Mouse (Mus musculus) heart, embryonic 10.5 days (tissue): ENCODE data around the gene Cfap126. TPM values are rescaled to one million over a fixed set of nuclear protein-coding genes. Genes with fewer than 3 reads are reported as not detected.
"Not testable (repeated sequence)": the region's sequence is repeated elsewhere in the genome, so short reads cannot be mapped to it uniquely, and the experiment has no call there.

Experiments
- DNase-seq: peaks from one replicate; pipeline ENCODE4 v3.0.0-alpha.2; 2017; ENCODE audit warnings: low spot score
- H3K27ac ChIP-seq: fragments of 300-500 bp; sonication (generic); 2 replicates; pipeline ENCODE4 v1.5.1; 2016; ENCODE audit warnings: mild to moderate bottlenecking
- H3K27me3 ChIP-seq: fragments of 300-500 bp; sonication (generic); 2 replicates; pipeline ENCODE4 v1.6.1; 2016; ENCODE audit warnings: mild to moderate bottlenecking; ENCODE audit not compliant: poor library complexity, insufficient read depth, severe bottlenecking
- H3K36me3 ChIP-seq: fragments of 300-500 bp; sonication (generic); 2 replicates; pipeline ENCODE4 v1.6.1; 2016; ENCODE audit warnings: mild to moderate bottlenecking, moderate library complexity
- H3K4me1 ChIP-seq: fragments of 300-500 bp; sonication (generic); 2 replicates; pipeline ENCODE4 v1.6.1; 2016; ENCODE audit warnings: mild to moderate bottlenecking
- H3K4me3 ChIP-seq: fragments of 300-500 bp; sonication (generic); 2 replicates; pipeline ENCODE4 v1.5.1; 2016; ENCODE audit warnings: mild to moderate bottlenecking, moderate library complexity
- H3K9me3 ChIP-seq: fragments of 300-500 bp; sonication (generic); 2 replicates; pipeline ENCODE4 v1.6.1; 2016; ENCODE audit warnings: mild to moderate bottlenecking, moderate library complexity
- WGBS: fragments of 180-500 bp; shearing (Covaris S2); methylation state at CpG from one replicate; pipeline ENCODE4 v1.1.7; 2016; 5-methylcytosine and 5-hydroxymethylcytosine counted together
- polyA plus RNA-seq: library from polyadenylated mRNA; unstranded; fragments of >200 nt; fragmentation: Nextera tagmentation; extraction: Ambion mirVana; gene quantifications from 2 replicates; pipeline ENCODE4 v1.2.1, GENCODE M21; 2016

Gene Cfap126
- 1.6 and 3.7 TPM in 2 replicates for polyA plus RNA-seq

DNA sequence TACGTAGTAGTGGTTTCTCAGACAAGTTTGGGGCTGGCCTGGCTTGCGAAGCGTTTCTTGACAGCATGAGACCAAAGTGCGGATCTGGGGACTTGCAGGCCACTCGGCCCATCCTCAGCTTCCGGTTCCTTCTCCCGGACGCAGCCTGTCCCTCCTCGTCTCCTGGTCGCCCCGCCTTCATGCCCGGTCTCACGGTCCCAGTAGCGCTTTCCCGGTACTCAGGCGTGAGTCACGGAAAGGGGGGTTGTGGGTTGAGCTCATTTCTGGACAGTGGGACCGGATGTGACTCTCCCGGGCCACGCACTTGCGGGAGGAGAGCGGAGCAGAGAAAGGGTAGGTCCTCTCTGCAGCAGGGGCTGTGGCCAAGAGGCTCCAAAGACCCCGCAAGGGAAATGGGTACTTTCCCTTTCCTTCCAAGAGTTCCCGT lies at the start of gene Cfap126:
Gene Cfap126, plus strand, starts transcription at position 46 of the 427 bp plus-strand sequence.
- no peaks in the 10 kb centered on the region for H3K9me3 ChIP-seq
- peak within 1 kb of the TSS; percentile 89 for H3K27ac ChIP-seq
- no peaks in the 10 kb centered on the region for H3K36me3 ChIP-seq
- H3K4me1 ChIP-seq, result peaks cover 19% of the 10 kb centered on the region
- H3K27me3 ChIP-seq, result 0 out of 2 replicates have a peak, but pooled peaks cover 2% of the 10 kb centered on the region
- WGBS, result under 1% methylated on average over 24 of the region's 24 CpGs
- DNase-seq, result peak; percentile 93
- H3K4me3 ChIP-seq, result peak within 1 kb of the TSS; percentile 67

GRCm38 (mm10) chr1:171064491-171065242 lies 49.1 kb upstream of the Cfap126 start, which contains the start of gene Fcgr3:
Fcgr3 (minus strand) TSS chr1:171064935.
- not testable (repeated sequence) for H3K36me3 ChIP-seq, H3K9me3 ChIP-seq
- peak; percentile 95 for DNase-seq
- Histone ChIP-seq H3K4me1 (peaks cover 11% of the 10 kb centered on the region), H3K27ac (0 out of 2 replicates have a peak within 1 kb of the TSS, but pooled peaks have one; percentile 2), H3K4me3 (peak within 1 kb of the TSS; percentile 56), H3K27me3 (peaks cover 32% of the 10 kb centered on the region)
- WGBS, result 1% methylated on average over 43 of the region's 75 CpGs

DNA sequence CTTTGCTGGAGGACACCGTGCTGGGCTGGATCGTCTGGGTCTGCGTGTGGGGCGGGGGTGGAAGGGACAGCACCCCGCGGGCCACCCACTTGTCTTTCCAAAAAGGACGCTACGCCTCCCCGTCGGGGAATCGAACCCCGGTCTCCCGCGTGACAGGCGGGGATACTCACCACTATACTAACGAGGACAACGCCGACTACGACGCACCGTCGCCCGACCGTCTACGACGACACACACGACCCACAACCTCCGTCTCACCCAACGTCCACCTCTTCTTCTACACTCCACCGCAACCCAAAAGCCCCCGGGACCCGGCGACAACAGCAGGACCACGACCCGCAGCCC lies 48.5 kb upstream of the Cfap126 start:
- not testable (repeated sequence) for H3K27ac ChIP-seq, H3K9me3 ChIP-seq, DNase-seq, H3K4me1 ChIP-seq, H3K36me3 ChIP-seq
- H3K27me3 ChIP-seq, result peaks cover 37% of the 10 kb centered on the region
- WGBS, result under 1% methylated on average over 21 of the region's 35 CpGs
- H3K4me3 ChIP-seq, result peak overlapping the region; percentile 51

DNA sequence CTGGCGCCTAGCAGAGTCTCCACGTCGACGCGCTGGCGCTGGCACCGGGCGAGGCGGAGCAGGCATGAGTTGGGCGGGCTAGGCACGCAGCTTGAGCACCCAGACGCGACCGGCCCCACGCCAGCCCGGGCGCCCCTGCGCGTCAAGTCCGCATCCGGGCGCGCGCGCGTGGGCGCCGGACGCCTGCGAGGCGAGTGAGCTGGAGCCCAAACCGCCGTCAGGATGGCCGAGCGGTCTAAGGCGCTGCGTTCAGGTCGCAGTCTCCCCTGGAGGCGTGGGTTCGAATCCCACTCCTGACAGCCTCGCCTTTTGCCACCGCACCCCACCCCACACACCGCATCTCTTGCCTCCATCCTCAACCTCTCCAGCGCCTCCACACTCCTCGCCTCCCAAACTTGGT lies 48.0 kb upstream of the Cfap126 start:
- H3K27ac ChIP-seq, H3K9me3 ChIP-seq, H3K4me1 ChIP-seq, H3K36me3 ChIP-seq, DNase-seq: not testable (repeated sequence)
- peaks cover 38% of the 10 kb centered on the region for H3K27me3 ChIP-seq
- WGBS, result 4% methylated on average over 32 of the region's 45 CpGs
- H3K4me3 ChIP-seq, result peak overlapping the region; percentile 47

DNA sequence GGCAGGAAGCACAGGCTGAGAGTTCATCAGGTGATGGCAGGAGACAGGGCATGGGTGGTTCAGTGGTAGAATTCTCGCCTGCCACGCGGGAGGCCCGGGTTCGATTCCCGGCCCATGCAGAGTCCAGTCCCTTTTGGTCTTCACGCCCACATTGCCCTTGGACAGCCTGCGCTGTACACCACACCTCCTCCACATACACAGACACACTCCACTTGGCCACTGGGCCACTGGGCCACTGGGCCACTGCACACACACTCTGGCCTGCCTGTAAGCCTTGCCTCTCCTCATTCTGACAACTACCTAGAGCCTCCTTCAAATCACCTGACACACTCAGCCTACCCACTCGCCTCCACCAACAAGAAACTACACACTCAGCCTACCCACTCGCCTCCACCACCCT lies 47.1 kb upstream of the Cfap126 start:
- H3K9me3 ChIP-seq, H3K4me3 ChIP-seq, H3K36me3 ChIP-seq, H3K4me1 ChIP-seq, DNase-seq, H3K27ac ChIP-seq: not testable (repeated sequence)
- peaks cover 42% of the 10 kb centered on the region for H3K27me3 ChIP-seq
- WGBS, result 33% methylated on average over 3 of the region's 10 CpGs

DNA sequence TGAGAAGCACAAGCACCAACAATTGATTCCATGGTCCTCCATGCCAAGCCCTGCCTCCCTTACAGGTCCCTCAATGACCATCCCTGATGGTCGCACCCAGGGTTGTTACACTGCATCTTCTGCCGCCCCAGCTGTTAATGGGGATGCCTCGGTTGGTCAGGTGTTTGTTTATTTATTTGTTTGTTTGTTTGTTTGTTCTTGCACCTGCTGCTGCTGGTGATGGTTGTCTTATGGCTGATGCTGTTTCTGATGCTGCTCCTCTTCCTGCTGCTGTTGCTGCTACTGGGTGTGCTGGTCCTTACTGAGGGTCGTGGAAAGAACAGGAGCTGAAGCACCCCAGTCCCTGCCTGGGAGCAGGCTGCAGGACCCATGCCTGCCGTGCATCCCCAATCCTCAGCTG lies 45.8 kb upstream of the Cfap126 start:
- H3K27ac ChIP-seq, H3K36me3 ChIP-seq, H3K4me3 ChIP-seq, H3K9me3 ChIP-seq, H3K4me1 ChIP-seq: not testable (repeated sequence)
- 44% methylated on average over 5 of the region's 5 CpGs for WGBS
- peak; percentile 77 for DNase-seq
- peaks cover 42% of the 10 kb centered on the region for H3K27me3 ChIP-seq

GRCm38 (mm10) chr1:171069508-171069907 lies 44.2 kb upstream of the Cfap126 start:
- peak; percentile 79 for DNase-seq
- H3K27me3 ChIP-seq, result peaks cover 41% of the 10 kb centered on the region
- not testable (repeated sequence) for H3K4me1 ChIP-seq, H3K36me3 ChIP-seq, H3K4me3 ChIP-seq, H3K27ac ChIP-seq, H3K9me3 ChIP-seq
- 61% methylated on average over 3 of the region's 3 CpGs for WGBS

DNA sequence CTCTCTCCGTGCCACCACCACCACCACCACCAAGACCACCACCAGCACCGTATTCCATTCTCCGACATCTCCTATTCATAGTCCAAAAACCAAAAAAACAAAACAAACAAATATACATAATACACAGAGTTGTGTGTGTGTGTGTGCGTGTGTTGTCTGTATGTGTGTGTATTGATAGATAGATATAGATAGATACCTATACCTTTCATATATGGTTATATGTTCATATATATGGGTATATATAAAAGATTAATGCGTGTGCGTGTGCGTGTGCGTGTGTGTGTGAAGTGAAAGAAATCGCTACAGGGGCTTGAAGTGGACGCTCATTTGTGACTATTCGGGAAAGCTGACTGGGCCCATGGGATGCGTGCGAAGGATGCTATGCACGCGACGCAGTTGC lies 42.8 kb upstream of the Cfap126 start:
- not testable (repeated sequence) for H3K36me3 ChIP-seq, DNase-seq, H3K4me1 ChIP-seq, H3K4me3 ChIP-seq, H3K9me3 ChIP-seq, H3K27ac ChIP-seq
- H3K27me3 ChIP-seq, result peaks cover 33% of the 10 kb centered on the region
- WGBS, result 24% methylated on average over 15 of the region's 16 CpGs

DNA sequence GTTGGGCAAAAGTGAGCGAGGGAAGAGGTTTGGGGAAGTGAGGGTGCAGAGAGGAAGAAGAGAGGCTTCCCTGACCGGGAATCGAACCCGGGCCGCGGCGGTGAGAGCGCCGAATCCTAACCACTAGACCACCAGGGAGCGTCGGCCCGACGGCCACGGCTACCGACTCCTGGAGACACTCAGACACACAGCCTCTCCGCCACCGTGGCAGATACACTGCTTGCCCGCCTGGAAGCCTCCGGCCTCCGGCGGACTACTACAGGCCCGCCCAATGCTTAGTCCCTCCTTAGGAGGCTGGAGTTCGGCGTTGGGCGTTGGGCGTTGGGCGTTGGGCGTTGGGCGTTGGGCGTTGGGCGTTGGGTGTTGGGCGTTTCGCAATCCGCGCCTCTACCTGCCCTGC lies 42.0 kb upstream of the Cfap126 start:
- H3K27me3 ChIP-seq, result peaks cover 29% of the 10 kb centered on the region
- H3K4me1 ChIP-seq, H3K9me3 ChIP-seq, DNase-seq, H3K4me3 ChIP-seq, H3K36me3 ChIP-seq, H3K27ac ChIP-seq: not testable (repeated sequence)
- WGBS, result no CpG with 5 or more reads among the region's 35 CpGs

- no CpG with 5 or more reads among the region's 45 CpGs for WGBS
- H3K36me3 ChIP-seq, DNase-seq, H3K4me1 ChIP-seq, H3K9me3 ChIP-seq, H3K4me3 ChIP-seq, H3K27ac ChIP-seq: not testable (repeated sequence)
- peaks cover 32% of the 10 kb centered on the region for H3K27me3 ChIP-seq
Observed at GRCm38 (mm10) chr1:171072217-171072616, 41.5 kb upstream of the Cfap126 start.

GRCm38 (mm10) chr1:171074283-171074682 lies 39.4 kb upstream of the Cfap126 start:
- H3K27ac ChIP-seq, H3K4me1 ChIP-seq: not testable (repeated sequence)
- DNase-seq, result peak; percentile 94

DNA sequence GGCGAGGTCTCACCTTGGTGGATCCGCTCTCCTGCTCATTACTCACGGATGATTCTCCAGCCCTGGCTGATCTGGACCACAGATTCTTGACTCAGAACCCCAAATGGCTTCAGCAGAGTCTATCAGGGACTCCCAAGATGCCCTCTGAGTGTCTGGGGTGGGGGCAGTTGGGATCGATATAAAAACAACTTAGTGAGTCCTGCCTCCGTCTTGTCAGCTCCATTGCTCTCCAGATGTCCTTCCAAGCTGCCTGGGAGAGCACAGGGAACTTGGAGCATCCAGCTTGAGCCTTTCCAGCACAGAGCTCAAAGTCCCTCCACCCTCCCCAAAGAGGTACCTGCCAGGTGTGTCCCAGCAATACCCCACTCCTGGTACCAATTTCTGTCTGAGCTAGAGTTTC lies 37.5 kb upstream of the Cfap126 start:
- peaks cover 28% of the 10 kb centered on the region for H3K27me3 ChIP-seq
- H3K27ac ChIP-seq, H3K9me3 ChIP-seq, H3K4me1 ChIP-seq, H3K36me3 ChIP-seq, DNase-seq, H3K4me3 ChIP-seq: not testable (repeated sequence)
- WGBS, result 63% methylated on average over 5 of the region's 5 CpGs

More at GRCm38 (mm10) chr1:171074283-171074682, 39.4 kb upstream of the Cfap126 start:
- not testable (repeated sequence) for H3K9me3 ChIP-seq, H3K4me3 ChIP-seq, H3K36me3 ChIP-seq
- peaks cover 41% of the 10 kb centered on the region for H3K27me3 ChIP-seq
- WGBS, result 17% methylated on average over 7 of the region's 10 CpGs

DNA sequence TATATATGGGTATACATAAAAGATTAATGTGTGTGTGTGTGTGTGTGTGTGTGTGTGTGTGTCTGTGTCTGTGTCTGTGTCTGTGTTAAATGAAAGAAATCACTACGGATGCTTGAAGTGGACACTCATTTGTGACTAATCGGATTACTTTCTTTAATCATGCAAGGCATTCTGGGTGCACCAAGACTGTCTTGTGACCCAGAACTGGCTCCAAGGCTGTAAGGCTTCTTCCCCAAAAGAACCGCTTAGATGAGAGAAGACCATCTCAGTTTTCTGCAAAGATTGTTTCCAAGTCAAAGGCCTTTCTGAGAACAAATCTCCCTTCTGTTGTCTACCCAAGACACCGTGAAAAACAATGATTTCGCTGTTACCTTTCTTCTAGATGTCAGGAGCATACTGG lies 36.5 kb upstream of the Cfap126 start:
- 38% methylated on average over 5 of the region's 5 CpGs for WGBS
- H3K27ac ChIP-seq, H3K4me1 ChIP-seq, H3K9me3 ChIP-seq, H3K4me3 ChIP-seq, DNase-seq, H3K36me3 ChIP-seq: not testable (repeated sequence)
- peaks cover 35% of the 10 kb centered on the region for H3K27me3 ChIP-seq

- DNase-seq, H3K4me1 ChIP-seq, H3K27ac ChIP-seq, H3K36me3 ChIP-seq, H3K9me3 ChIP-seq: not testable (repeated sequence)
- H3K4me3 ChIP-seq, result peak overlapping the region; percentile 42; the same call in 1 of the 2 replicates
- WGBS, result 5% methylated on average over 20 of the region's 27 CpGs
- peaks cover 35% of the 10 kb centered on the region for H3K27me3 ChIP-seq
Observed at GRCm38 (mm10) chr1:171077955-171078354, 35.8 kb upstream of the Cfap126 start.
